Mouse (Mus musculus) hindbrain, embryonic 11.5 days (tissue): ENCODE measurements around the gene Sergef. TPM values are rescaled to one million over a fixed set of nuclear protein-coding genes. Genes with fewer than 3 reads are reported as not detected.
A peak's percentile ranks its signal among the peaks of the same experiment; 100 is the strongest.
"Not testable (repeated sequence)": the region's sequence is repeated elsewhere in the genome, so short reads cannot be mapped to it uniquely, and the experiment has no call there.

Source experiments
- ATAC-seq: fragments of 200-750 bp; cut with Nextera tagmentation; 2 replicates; pipeline ENCODE4 v1.8.0; 2017; ENCODE audit warnings: mild to moderate bottlenecking, moderate TSS enrichment, moderate library complexity; ENCODE audit not compliant: low FRiP score
- DNase-seq: peaks from one replicate; pipeline ENCODE4 v3.0.0-alpha.2; 2015; ENCODE audit warnings: low spot score
- H3K27ac ChIP-seq: fragments of 300-500 bp; sonication (generic); 2 replicates; pipeline ENCODE4 v1.5.1; 2014; ENCODE audit warnings: mild to moderate bottlenecking, low read depth, low read length
- H3K27me3 ChIP-seq: fragments of 300-500 bp; sonication (generic); 2 replicates; pipeline ENCODE4 v1.6.1; 2014; ENCODE audit warnings: mild to moderate bottlenecking, low read length, moderate library complexity, mixed read lengths; ENCODE audit not compliant: control insufficient read depth, insufficient read depth
- H3K36me3 ChIP-seq: fragments of 300-500 bp; sonication (generic); 2 replicates; pipeline ENCODE4 v1.6.1; 2014; ENCODE audit warnings: mild to moderate bottlenecking, low read length, moderate library complexity, mixed read lengths; ENCODE audit not compliant: control insufficient read depth, insufficient read depth
- H3K4me1 ChIP-seq: fragments of 300-500 bp; sonication (generic); replicated peaks from 2 replicates; pipeline ENCODE4 v1.6.1; 2014; ENCODE audit warnings: low read length, mixed read lengths; ENCODE audit not compliant: control insufficient read depth, insufficient read depth
- H3K4me2 ChIP-seq: fragments of 300-500 bp; sonication (generic); replicated peaks from 2 replicates; pipeline ENCODE4 v1.6.1; 2014; ENCODE audit warnings: mild to moderate bottlenecking, low read depth, low read length
- H3K4me3 ChIP-seq: fragments of 300-500 bp; sonication (generic); 2 replicates; pipeline ENCODE4 v1.5.1; 2014; ENCODE audit warnings: low read depth, low read length
- H3K9ac ChIP-seq: fragments of 300-500 bp; sonication (generic); 2 replicates; pipeline ENCODE4 v1.6.1; 2014; ENCODE audit warnings: low read depth, low read length
- H3K9me3 ChIP-seq: fragments of 300-500 bp; sonication (generic); 2 replicates; pipeline ENCODE4 v1.6.1; 2016; ENCODE audit warnings: low read length; ENCODE audit not compliant: control insufficient read depth
- WGBS: fragments of 180-500 bp; shearing (Covaris S2); extraction: QIAGEN DNeasy Blood & Tissue Kit; methylation state at CpG from one replicate; pipeline ENCODE4 v1.1.7; 2014; 5-methylcytosine and 5-hydroxymethylcytosine counted together
- polyA plus RNA-seq: library from polyadenylated mRNA; unstranded; fragments of >200 nt; fragmentation: Nextera tagmentation; extraction: Ambion mirVana; gene quantifications from 2 replicates; pipeline ENCODE4 v1.2.1, GENCODE M21; 2014

Sergef gene
- polyA plus RNA-seq, 1 experiment from 2014 or later, result 16.0 TPM

DNA sequence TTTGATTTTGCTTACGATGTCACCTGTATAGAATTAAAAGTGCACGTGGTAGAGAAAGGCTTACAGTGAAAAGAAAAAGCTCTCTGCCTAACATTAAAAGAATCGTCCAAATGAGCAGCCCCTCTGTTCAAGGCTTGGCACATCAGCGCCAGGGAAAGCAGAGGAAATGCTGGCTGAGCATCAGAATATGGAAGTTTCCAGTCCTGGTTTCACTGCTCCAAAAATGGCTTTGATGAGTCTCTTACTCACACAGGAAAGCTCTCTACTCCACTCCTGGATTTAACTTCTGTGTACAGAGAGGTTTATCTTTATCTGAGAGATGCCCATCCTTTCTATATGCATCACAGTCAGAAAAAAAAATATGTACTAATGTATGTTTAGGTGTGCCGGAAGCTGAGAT lies 61.5 kb downstream of the Sergef start:
- no peak overlapping the region for H3K9ac ChIP-seq
- H3K9me3 ChIP-seq, result no peaks in the 10 kb centered on the region
- H3K27me3 ChIP-seq, result no peaks in the 10 kb centered on the region
- no peaks in the 10 kb centered on the region for H3K36me3 ChIP-seq
- ATAC-seq (no peak), DNase-seq (no peak)
- WGBS, result 87% methylated on average over 5 of the region's 5 CpGs
- no peak overlapping the region for H3K4me3 ChIP-seq
- no peaks in the 10 kb centered on the region for H3K4me1 ChIP-seq
- no peak overlapping the region for H3K27ac ChIP-seq
- H3K4me2 ChIP-seq, result no peak overlapping the region

DNA sequence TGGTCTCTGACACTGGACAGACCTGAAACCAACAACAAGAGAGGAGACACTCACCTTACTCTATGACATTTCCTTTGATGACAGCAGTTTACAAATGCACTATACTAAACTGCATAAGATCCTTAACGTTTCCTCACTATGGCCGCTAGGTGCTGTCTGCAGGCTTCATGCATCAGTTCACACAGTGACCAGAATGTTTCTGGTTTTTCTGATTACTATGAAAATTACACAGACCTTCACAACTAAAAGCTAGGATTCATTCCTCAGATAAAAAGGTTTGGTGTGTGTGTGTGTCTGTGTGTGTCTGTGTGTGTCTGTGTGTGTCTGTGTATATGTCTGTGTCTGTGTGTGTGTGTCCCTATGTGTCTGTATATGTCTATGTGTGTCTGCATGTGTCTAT lies 63.7 kb downstream of the Sergef start:
- ATAC-seq (no peak), DNase-seq (no peak)
- Histone ChIP-seq H3K36me3 (no peaks in the 10 kb centered on the region), H3K27ac (no peak overlapping the region), H3K4me1 (no peaks in the 10 kb centered on the region), H3K9me3 (no peaks in the 10 kb centered on the region), H3K9ac (no peak overlapping the region), H3K4me2 (no peak overlapping the region), H3K27me3 (no peaks in the 10 kb centered on the region), H3K4me3 (no peak overlapping the region)
- 90% methylated on average over 2 of the region's 2 CpGs for WGBS

DNA sequence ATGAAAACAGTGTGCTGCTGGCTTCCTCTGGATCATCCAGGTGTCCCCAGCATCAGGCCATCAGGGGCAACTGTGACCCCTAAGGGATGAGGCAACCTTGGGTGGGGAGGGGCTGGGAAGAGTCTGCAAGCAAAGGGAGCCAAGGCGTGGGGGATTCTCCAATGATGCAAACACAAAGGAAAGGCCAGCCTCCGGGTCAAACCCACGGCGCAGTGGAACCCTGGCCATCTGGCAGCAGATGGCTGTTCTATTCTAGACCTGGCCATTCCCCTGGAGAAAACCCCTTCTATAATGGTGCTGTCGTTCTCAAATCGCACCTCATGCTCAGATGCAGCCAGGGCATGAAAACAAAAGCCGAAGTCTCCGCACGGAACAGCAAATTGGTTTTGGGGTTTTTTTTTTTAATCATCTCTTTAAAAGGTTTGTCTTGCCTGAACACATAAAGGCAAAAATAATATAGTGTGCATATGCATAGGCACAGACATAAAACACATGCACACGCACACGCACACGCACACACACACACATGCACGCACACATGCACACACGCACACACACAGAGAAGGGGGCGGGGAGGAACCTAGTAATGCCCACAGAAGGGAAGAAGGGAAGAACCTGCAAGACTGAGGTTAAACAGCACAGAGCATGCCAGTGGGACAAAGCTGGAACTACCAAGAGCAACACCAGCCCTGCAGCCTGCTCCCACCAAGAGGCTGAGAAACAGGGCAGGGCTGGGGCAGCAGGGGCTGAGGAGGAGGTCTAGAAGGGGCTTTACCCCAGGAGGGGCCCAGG lies 66.6 kb downstream of the Sergef start:
- no peaks in the 10 kb centered on the region for H3K4me1 ChIP-seq
- no peaks in the 10 kb centered on the region for H3K9me3 ChIP-seq
- ATAC-seq (peak; percentile 70), DNase-seq (peak; percentile 59)
- WGBS, result 57% methylated on average over 15 of the region's 15 CpGs
- H3K27me3 ChIP-seq, result no peaks in the 10 kb centered on the region
- no peaks in the 10 kb centered on the region for H3K36me3 ChIP-seq
- H3K4me3 ChIP-seq, result no peak overlapping the region
- no peak overlapping the region for H3K4me2 ChIP-seq
- H3K9ac ChIP-seq, result no peak overlapping the region
- H3K27ac ChIP-seq, result peak overlapping the region; percentile 85

DNA sequence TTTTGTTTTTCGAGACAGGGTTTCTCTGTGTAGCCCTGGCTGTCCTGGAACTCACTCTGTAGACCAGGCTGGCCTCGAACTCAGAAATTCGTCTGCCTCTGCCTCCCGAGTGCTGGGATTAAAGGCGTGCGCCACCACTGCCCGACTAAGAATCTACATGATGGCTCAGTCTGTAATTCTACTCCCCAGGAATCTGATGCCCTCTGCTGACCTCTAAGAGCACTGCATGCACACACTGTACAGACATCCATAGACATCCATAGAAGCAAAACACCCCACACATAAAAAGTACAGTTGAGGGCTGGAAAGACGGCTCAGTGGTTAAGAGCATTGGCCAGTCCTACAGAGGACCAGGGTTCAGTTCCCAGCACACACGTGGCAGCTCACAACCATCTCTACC lies 70.1 kb downstream of the Sergef start:
- H3K9ac ChIP-seq, H3K27me3 ChIP-seq, H3K27ac ChIP-seq, ATAC-seq, H3K4me3 ChIP-seq, H3K4me2 ChIP-seq, H3K4me1 ChIP-seq, H3K36me3 ChIP-seq, H3K9me3 ChIP-seq: not testable (repeated sequence)
- WGBS, result 75% methylated on average over 9 of the region's 9 CpGs
- DNase-seq, result peak; percentile 38

DNA sequence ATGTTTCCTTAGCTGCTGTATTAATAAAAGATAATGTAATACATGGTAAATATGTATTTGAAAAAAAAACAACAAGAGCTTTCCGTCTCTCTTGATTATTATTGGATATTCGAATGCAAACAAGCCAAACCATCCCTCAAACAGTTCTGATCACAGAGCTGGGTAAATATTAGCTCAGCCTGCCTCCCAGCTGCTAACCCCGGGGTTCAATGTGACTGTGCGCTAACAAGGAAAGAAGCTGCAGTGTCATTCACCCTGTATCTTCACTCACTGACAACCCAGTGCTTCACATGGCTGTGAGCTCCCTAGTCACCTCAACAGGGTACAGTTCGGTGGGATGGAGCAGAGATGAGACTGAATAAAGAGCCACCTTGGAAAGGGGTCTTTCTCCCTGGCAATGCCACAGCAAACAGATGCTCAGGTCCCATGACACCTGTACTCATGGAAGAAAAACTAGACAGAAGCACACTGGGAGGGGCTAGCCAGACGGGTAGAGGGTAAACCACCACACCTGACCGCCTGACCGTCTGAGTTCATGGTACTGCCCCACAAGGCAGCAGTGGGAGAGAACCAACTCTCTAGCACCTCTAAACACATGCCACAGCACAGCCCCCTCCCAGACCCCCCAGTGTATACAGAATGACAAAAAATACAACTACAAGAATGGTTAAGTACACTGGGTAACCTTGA lies 73.1 kb downstream of the Sergef start:
- Histone ChIP-seq H3K4me1 (no peaks in the 10 kb centered on the region), H3K9me3 (no peaks in the 10 kb centered on the region), H3K27me3 (no peaks in the 10 kb centered on the region), H3K4me2 (no peak overlapping the region), H3K9ac (no peak overlapping the region), H3K36me3 (no peaks in the 10 kb centered on the region), H3K4me3 (no peak overlapping the region), H3K27ac (no peak overlapping the region)
- 88% methylated on average over 8 of the region's 8 CpGs for WGBS
- DNase-seq (no peak), ATAC-seq (no peak)

DNA sequence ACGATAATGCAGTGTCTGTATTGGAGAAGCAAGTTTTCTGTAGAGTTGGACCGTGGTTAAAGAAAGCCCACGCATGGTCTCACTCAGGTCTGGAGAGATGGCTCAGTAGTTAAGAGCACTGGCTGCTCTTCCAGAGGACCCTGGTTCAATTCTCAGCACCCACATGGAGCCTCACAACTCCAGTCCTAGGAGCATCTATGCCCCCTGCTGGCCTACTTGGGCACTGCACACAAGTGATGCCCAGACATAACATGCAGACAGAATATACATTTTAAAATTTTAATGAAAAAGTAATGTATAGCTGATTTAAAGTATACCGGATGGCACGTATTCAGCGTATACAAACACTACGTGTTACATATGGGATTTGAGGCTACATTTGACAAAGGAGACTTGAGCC lies 74.2 kb downstream of the Sergef start:
- no peak overlapping the region for H3K4me2 ChIP-seq
- no peak overlapping the region for H3K4me3 ChIP-seq
- no peak overlapping the region for H3K9ac ChIP-seq
- WGBS, result 94% methylated on average over 7 of the region's 7 CpGs
- H3K9me3 ChIP-seq, result no peaks in the 10 kb centered on the region
- no peaks in the 10 kb centered on the region for H3K4me1 ChIP-seq
- ATAC-seq, result no peak
- no peak for DNase-seq
- H3K27me3 ChIP-seq, result no peaks in the 10 kb centered on the region
- H3K36me3 ChIP-seq, result no peaks in the 10 kb centered on the region
- H3K27ac ChIP-seq, result no peak overlapping the region

DNA sequence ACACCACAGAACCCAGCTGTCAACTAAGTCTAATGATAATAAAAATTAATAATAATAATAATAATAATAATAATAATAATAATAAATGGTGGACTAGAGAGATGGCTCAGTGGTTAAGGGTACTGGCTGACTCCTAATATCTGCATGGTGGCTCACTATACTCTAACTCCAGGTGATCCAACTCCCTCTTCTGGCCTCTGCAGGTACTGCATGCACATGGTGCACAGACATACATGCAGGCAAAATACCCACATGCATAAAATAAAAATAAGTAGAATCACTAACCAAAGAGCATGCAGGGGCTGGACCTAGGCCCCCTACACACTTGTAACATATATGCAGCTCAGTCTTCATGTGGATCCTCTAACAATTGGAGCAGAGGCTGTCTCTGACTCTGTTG lies 75.8 kb downstream of the Sergef start:
- Histone ChIP-seq H3K4me1 (no peaks in the 10 kb centered on the region), H3K36me3 (no peaks in the 10 kb centered on the region), H3K9ac (no peak overlapping the region), H3K4me2 (no peak overlapping the region), H3K27ac (no peak overlapping the region), H3K4me3 (no peak overlapping the region), H3K9me3 (no peaks in the 10 kb centered on the region), H3K27me3 (no peaks in the 10 kb centered on the region)
- ATAC-seq, result no peak
- DNase-seq, result no peak

DNA sequence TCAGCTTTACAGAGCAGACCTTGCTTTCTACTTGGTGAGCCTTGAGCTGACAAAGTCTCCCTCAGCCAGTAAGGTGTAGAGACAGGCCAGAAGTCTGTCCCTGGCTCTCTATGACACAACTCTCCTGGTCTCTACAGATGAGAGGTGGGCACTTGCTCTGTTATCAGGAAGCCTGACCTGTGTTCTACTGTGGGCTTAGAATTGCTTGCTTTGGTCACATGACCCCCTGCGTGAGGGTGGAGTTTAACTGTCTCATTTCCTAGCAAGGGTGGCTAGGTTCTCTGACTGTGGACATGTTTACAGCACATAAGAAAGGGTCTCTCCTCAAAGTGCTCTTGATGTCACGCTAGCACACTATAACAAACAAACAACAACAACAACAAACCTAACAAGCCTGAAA lies 79.5 kb downstream of the Sergef start:
- H3K27ac ChIP-seq, result no peak overlapping the region

DNA sequence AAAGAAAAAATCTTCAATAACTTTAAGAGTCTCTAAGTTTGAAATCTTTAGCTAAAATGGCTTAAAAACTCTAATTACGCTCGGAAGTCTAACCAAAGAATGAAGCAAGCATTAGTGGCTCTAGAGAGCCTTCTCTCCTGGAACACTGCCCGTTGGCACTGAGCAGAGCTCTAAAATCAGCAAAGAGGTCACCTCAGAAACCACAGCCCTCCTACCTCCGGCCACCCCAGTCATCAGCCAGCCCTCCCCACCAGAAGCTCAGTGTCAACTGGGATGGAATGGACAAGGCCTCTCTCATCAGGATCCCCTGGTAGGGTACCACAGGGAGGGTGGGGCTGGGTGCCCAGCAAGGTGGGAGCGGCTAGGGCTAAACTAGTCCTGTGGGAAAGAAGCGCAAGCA lies 80.0 kb downstream of the Sergef start:
- H3K36me3 ChIP-seq, result no peaks in the 10 kb centered on the region
- ATAC-seq, result no peak
- no peaks in the 10 kb centered on the region for H3K4me1 ChIP-seq
- no peak overlapping the region for H3K27ac ChIP-seq
- WGBS, result 93% methylated on average over 6 of the region's 6 CpGs
- no peak overlapping the region for H3K9ac ChIP-seq
- no peak overlapping the region for H3K4me3 ChIP-seq
- no peaks in the 10 kb centered on the region for H3K9me3 ChIP-seq
- H3K4me2 ChIP-seq, result no peak overlapping the region
- H3K27me3 ChIP-seq, result no peaks in the 10 kb centered on the region
- no peak for DNase-seq

More for the DNA sequence above, 79.5 kb downstream of the Sergef start:
- no peak for ATAC-seq
- WGBS, result 96% methylated on average over 2 of the region's 2 CpGs
- Histone ChIP-seq H3K9ac (no peak overlapping the region), H3K4me2 (no peak overlapping the region), H3K4me3 (no peak overlapping the region), H3K27me3 (no peaks in the 10 kb centered on the region), H3K4me1 (no peaks in the 10 kb centered on the region), H3K9me3 (no peaks in the 10 kb centered on the region), H3K36me3 (no peaks in the 10 kb centered on the region)
- DNase-seq, result no peak
